Mouse (Mus musculus): ENCODE results near the gene Serpinb9e. TPM values are rescaled to one million over a fixed set of nuclear protein-coding genes. Genes with fewer than 3 reads are reported as not detected.
"Not testable (repeated sequence)": the region's sequence is repeated elsewhere in the genome, so short reads cannot be mapped to it uniquely, and the experiment has no call there.

Serpinb9e gene
- total RNA-seq (2021) = not detected
- not detected in 2 replicates for polyA plus RNA-seq (2012; rRNA removed)
- long read RNA-seq = 0 reads

DNA sequence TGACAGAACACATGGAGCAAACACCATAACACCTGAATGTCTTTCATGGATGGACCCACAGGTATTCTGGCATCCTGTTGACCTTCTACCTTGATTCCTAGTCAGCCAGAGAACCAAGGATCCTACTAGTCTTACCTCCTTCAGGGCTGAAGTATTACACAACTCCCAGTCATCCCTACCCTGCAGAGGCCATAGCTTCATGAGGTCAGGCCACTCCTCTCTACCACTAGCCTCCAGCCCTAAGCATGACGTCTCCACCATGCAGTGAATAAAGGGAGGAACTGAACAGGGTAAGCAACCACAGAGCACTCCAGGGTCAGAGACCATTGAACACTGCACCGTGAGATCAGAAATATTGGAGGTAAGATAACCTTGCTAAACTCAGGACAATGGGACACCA lies at the start of gene Serpinb9e:
Gene Serpinb9e (plus strand): TSS at position 301 of the 400 bp plus-strand sequence.
- WGBS = 73% methylated on average over 2 of the region's 2 CpGs
- intact Hi-C loops (cut with DNase I) = not testable (repeated sequence)

GRCm38 (mm10) chr13:33199740-33200139 lies 49.7 kb upstream of the Serpinb9e start:
- Histone ChIP-seq H3K27ac (no peak overlapping the region), H3K79me2 (replicated peaks; ENCODE audit: control insufficient read depth, insufficient read depth, low read length) (no peaks in the 10 kb centered on the region), H3K4me1 (ENCODE audit: control insufficient read depth, insufficient read depth, low read length) (no peaks in the 10 kb centered on the region), H3K9ac (ENCODE audit: low read depth, low read length) (no peak overlapping the region), H3K27me3 (ENCODE audit: control insufficient read depth, insufficient read depth, low read length) (no peaks in the 10 kb centered on the region), H3K4me3 (no peak overlapping the region), H3K36me3 (ENCODE audit: control insufficient read depth, insufficient read depth, low read length) (no peaks in the 10 kb centered on the region)
- intact Hi-C loops (cut with DNase I) = no loop called here
- no peak for TF ChIP-seq CTCF (IDR thresholded peaks at IDR 0.05)
- TF ChIP-seq POLR2A (IDR thresholded peaks at IDR 0.05; ENCODE audit: insufficient read depth, low read depth, low read length) = no peak
- TF ChIP-seq EP300 (IDR thresholded peaks at IDR 0.05; ENCODE audit: insufficient read depth, low read depth, low read length) = no peak
- DNase-seq = no peak
- WGBS = 47% methylated on average over 2 of the region's 2 CpGs

More for the DNA sequence above, at the start of gene Serpinb9e:
- not testable (repeated sequence) for DNase-seq; H3K36me3 ChIP-seq (ENCODE audit: control insufficient read depth, insufficient read depth, low read length); H3K4me1 ChIP-seq (ENCODE audit: control insufficient read depth, insufficient read depth, low read length); H3K27me3 ChIP-seq (ENCODE audit: control insufficient read depth, insufficient read depth, low read length); H3K27ac ChIP-seq; H3K4me3 ChIP-seq; H3K9ac ChIP-seq (ENCODE audit: low read depth, low read length); H3K79me2 ChIP-seq (replicated peaks; ENCODE audit: control insufficient read depth, insufficient read depth, low read length)

- H3K9ac ChIP-seq (ENCODE audit: low read depth, low read length); H3K79me2 ChIP-seq (replicated peaks; ENCODE audit: control insufficient read depth, insufficient read depth, low read length); H3K27ac ChIP-seq; intact Hi-C loops (cut with DNase I); DNase-seq; H3K4me1 ChIP-seq (ENCODE audit: control insufficient read depth, insufficient read depth, low read length); H3K4me3 ChIP-seq; H3K36me3 ChIP-seq (ENCODE audit: control insufficient read depth, insufficient read depth, low read length); H3K27me3 ChIP-seq (ENCODE audit: control insufficient read depth, insufficient read depth, low read length): not testable (repeated sequence)
- 79% methylated on average over 4 of the region's 4 CpGs for WGBS
Measured at GRCm38 (mm10) chr13:33308631-33309030, 59.2 kb downstream of the Serpinb9e start.

Other genes with a start within 250 kb of the Serpinb9e start
- 1 to 10 TPM; 8.6 to 9.3 TPM for gene Serpinb9, start 246.4 kb upstream of the Serpinb9e start, total RNA-seq (2021)
- 6.0 and 11.9 TPM in 2 replicates for gene Serpinb9, start 246.4 kb upstream of the Serpinb9e start, polyA plus RNA-seq (2012; rRNA removed)
- under 1 TPM in 1 of 2 experiments, not detected in 1; 0.18 TPM for gene Serpinb9b, start 222.2 kb upstream of the Serpinb9e start, total RNA-seq (2021)
- gene Serpinb9b, start 222.2 kb upstream of the Serpinb9e start, polyA plus RNA-seq (2012; rRNA removed) = 0.20 and 0.47 TPM in 2 replicates
- not detected for gene Serpinb1b, start 171.0 kb upstream of the Serpinb9e start, total RNA-seq (2021)
- not detected in 2 replicates for gene Serpinb1b, start 171.0 kb upstream of the Serpinb9e start, polyA plus RNA-seq (2012; rRNA removed)
- not detected for gene Serpinb9c, start 89.9 kb upstream of the Serpinb9e start, total RNA-seq (2021)
- gene Serpinb9c, start 89.9 kb upstream of the Serpinb9e start, polyA plus RNA-seq (2012; rRNA removed) = not detected in 2 replicates
- not detected for gene Serpinb9d, start 56.7 kb upstream of the Serpinb9e start, total RNA-seq (2021)
- gene Serpinb9d, start 56.7 kb upstream of the Serpinb9e start, polyA plus RNA-seq (2012; rRNA removed) = not detected in 2 replicates
- gene Serpinb9f, start 74.5 kb downstream of the Serpinb9e start, total RNA-seq (2021) = not detected
- gene Serpinb9f, start 74.5 kb downstream of the Serpinb9e start, polyA plus RNA-seq (2012; rRNA removed) = not detected in 2 replicates
- gene Gm11397, start 146.1 kb downstream of the Serpinb9e start, total RNA-seq (2021) = not detected
- not detected in 2 replicates for gene Gm11397, start 146.1 kb downstream of the Serpinb9e start, polyA plus RNA-seq (2012; rRNA removed)
- not detected for gene Serpinb9g, start 235.2 kb downstream of the Serpinb9e start, total RNA-seq (2021)
- gene Serpinb9g, start 235.2 kb downstream of the Serpinb9e start, polyA plus RNA-seq (2012; rRNA removed) = not detected in 2 replicates